In the genomic region with DNA sequence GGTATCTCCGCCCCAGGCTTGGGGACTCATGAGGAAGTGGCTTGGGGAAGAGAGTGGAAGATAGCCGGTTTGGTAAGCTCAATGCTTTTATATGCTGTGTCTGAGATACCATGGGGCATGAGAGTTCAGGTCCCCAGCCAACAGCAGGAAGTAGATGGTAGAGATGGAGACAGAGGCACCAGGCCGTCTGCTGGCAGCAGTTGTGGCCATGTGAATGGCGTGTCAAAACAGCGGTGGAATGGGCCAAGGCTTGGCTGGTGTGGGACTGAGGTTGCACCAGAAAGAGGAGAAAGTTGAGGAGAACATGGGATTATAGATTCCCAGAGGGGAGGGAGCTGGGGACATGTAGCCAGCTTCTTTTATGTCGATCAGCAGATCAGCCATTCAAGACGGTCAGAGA, we compare ENCODE assay signal across 14 mouse cellular contexts.
"Had no signal": no experiment of that assay in that cellular context is flagged by ENCODE, and none has a peak within 500 bp of the region (broad histone marks: within the 10 kb centered on the region; RNA-seq: fewer than 3 reads in every experiment).

No protein-coding gene starts in this region.

- DNase-seq: kidney, postnatal 10 days; kidney, postnatal 36 days; layer of hippocampus, postnatal 36 days; lung, adult 18-20 months; lung, postnatal 10 days; lung, postnatal 36 days; midbrain, embryonic 14.5 days; thymus, adult 2 months; thymus, postnatal 14 days; thymus, postnatal 4 days had no signal

- H3K4me1 ChIP-seq: liver, embryonic 12.5 days; liver, embryonic 15.5 days; lung, embryonic 15.5 days had no signal

- H3K27me3 ChIP-seq: liver, embryonic 12.5 days; liver, embryonic 15.5 days; lung, embryonic 15.5 days had no signal

- H3K36me3 ChIP-seq: liver, embryonic 12.5 days; lung, embryonic 15.5 days had no signal

- H3K4me3 ChIP-seq: left cerebral cortex, adult 2 months; liver, embryonic 12.5 days; liver, embryonic 15.5 days; lung, embryonic 15.5 days had no signal

- ATAC-seq: liver, embryonic 12.5 days had no signal

- H3K27ac ChIP-seq: left cerebral cortex, adult 2 months; liver, embryonic 12.5 days; liver, embryonic 15.5 days; lung, embryonic 15.5 days had no signal
